Mouse (Mus musculus) bone marrow macrophage, adult 2 months (primary cell): ENCODE results near the gene Prune2.

Experiments used
- CTCF ChIP-seq: IDR thresholded peaks from 2 replicates; pipeline ENCODE4 v1.5.1; 2012; ENCODE audit warnings: low read depth, mild to moderate bottlenecking, low read length, moderate library complexity
- POLR2A ChIP-seq: IDR thresholded peaks from 2 replicates; pipeline ENCODE4 v1.6.1; 2012; ENCODE audit warnings: mild to moderate bottlenecking, low read depth, low read length, borderline replicate concordance

GRCm38 (mm10) chr19:16959551-16959950 is 3.6 kb downstream of the Prune2 start:
- TF ChIP-seq CTCF = no peak
- no peak for TF ChIP-seq POLR2A
